Mouse (Mus musculus): Measurements from ENCODE around the gene Ecm1. TPM values are rescaled to one million over a fixed set of nuclear protein-coding genes. Genes with fewer than 3 reads are reported as not detected.
"Not testable (repeated sequence)": the region's sequence is repeated elsewhere in the genome, so short reads cannot be mapped to it uniquely, and the experiment has no call there.

Gene Ecm1
- polyA plus RNA-seq, 1 experiment = 174 TPM

- no peak for TF ChIP-seq CTCF (IDR thresholded peaks at IDR 0.05; ENCODE audit: extremely low read depth, insufficient read length, insufficient replicate concordance, low read depth, low read length)
- no peak for TF ChIP-seq POLR2A (IDR thresholded peaks at IDR 0.05; ENCODE audit: low read depth, low read length)
- WGBS = 99% methylated on average over 4 of the region's 4 CpGs
These were observed 41.1 kb downstream of the Ecm1 start for GRCm38 (mm10) chr3:95698286-95698685.

GRCm38 (mm10) chr3:95696360-95696759, 43.0 kb downstream of the Ecm1 start:
- 43% methylated on average over 7 of the region's 7 CpGs for WGBS
- Histone ChIP-seq H3K4me3 (ENCODE audit: low read depth, low read length) (no peak overlapping the region), H3K27me3 (ENCODE audit: control insufficient read depth, insufficient read depth, low read length) (no peaks in the 10 kb centered on the region), H3K27ac (ENCODE audit: insufficient read depth, low read depth, low read length) (no peak overlapping the region), H3K36me3 (ENCODE audit: control insufficient read depth, insufficient read depth, low read length) (no peaks in the 10 kb centered on the region), H3K4me1 (ENCODE audit: control insufficient read depth, insufficient read depth, insufficient read length, low read length) (peaks cover 39% of the 10 kb centered on the region)
- TF ChIP-seq POLR2A (IDR thresholded peaks at IDR 0.05; ENCODE audit: low read depth, low read length) (no peak), CTCF (IDR thresholded peaks at IDR 0.05; ENCODE audit: extremely low read depth, insufficient read length, insufficient replicate concordance, low read depth, low read length) (no peak)

More at GRCm38 (mm10) chr3:95698286-95698685, 41.1 kb downstream of the Ecm1 start:
- Histone ChIP-seq H3K27ac (ENCODE audit: insufficient read depth, low read depth, low read length) (no peak overlapping the region), H3K4me3 (ENCODE audit: low read depth, low read length) (no peak overlapping the region), H3K27me3 (ENCODE audit: control insufficient read depth, insufficient read depth, low read length) (no peaks in the 10 kb centered on the region), H3K4me1 (ENCODE audit: control insufficient read depth, insufficient read depth, insufficient read length, low read length) (peaks cover 46% of the 10 kb centered on the region), H3K36me3 (ENCODE audit: control insufficient read depth, insufficient read depth, low read length) (no peaks in the 10 kb centered on the region)

GRCm38 (mm10) chr3:95695796-95696195, 43.6 kb downstream of the Ecm1 start:
- Histone ChIP-seq H3K27me3 (ENCODE audit: control insufficient read depth, insufficient read depth, low read length) (no peaks in the 10 kb centered on the region), H3K4me1 (ENCODE audit: control insufficient read depth, insufficient read depth, insufficient read length, low read length) (peaks cover 34% of the 10 kb centered on the region), H3K27ac (ENCODE audit: insufficient read depth, low read depth, low read length) (no peak overlapping the region), H3K4me3 (ENCODE audit: low read depth, low read length) (no peak overlapping the region), H3K36me3 (ENCODE audit: control insufficient read depth, insufficient read depth, low read length) (no peaks in the 10 kb centered on the region)
- TF ChIP-seq POLR2A (IDR thresholded peaks at IDR 0.05; ENCODE audit: low read depth, low read length) = no peak
- TF ChIP-seq CTCF (IDR thresholded peaks at IDR 0.05; ENCODE audit: extremely low read depth, insufficient read length, insufficient replicate concordance, low read depth, low read length) = no peak
- 25% methylated on average over 3 of the region's 3 CpGs for WGBS

GRCm38 (mm10) chr3:95694808-95695703, 44.3 kb downstream of the Ecm1 start:
- H3K4me1 ChIP-seq (ENCODE audit: control insufficient read depth, insufficient read depth, insufficient read length, low read length) = peaks cover 28% of the 10 kb centered on the region
- no peaks in the 10 kb centered on the region for H3K36me3 ChIP-seq (ENCODE audit: control insufficient read depth, insufficient read depth, low read length)
- no peak overlapping the region for H3K4me3 ChIP-seq (ENCODE audit: low read depth, low read length)
- H3K27me3 ChIP-seq (ENCODE audit: control insufficient read depth, insufficient read depth, low read length) = no peaks in the 10 kb centered on the region
- 80% methylated on average over 11 of the region's 11 CpGs for WGBS
- no peak for TF ChIP-seq CTCF (IDR thresholded peaks at IDR 0.05; ENCODE audit: extremely low read depth, insufficient read length, insufficient replicate concordance, low read depth, low read length)
- TF ChIP-seq POLR2A (IDR thresholded peaks at IDR 0.05; ENCODE audit: low read depth, low read length) = no peak
- peak overlapping the region; percentile 13; the same call in 1 of the 2 replicates for H3K27ac ChIP-seq (ENCODE audit: insufficient read depth, low read depth, low read length)

- no peaks in the 10 kb centered on the region for H3K36me3 ChIP-seq (ENCODE audit: control insufficient read depth, insufficient read depth, low read length)
- no peak overlapping the region for H3K4me3 ChIP-seq (ENCODE audit: low read depth, low read length)
- H3K4me1 ChIP-seq (ENCODE audit: control insufficient read depth, insufficient read depth, insufficient read length, low read length) = peaks cover 27% of the 10 kb centered on the region
- WGBS = 30% methylated on average over 11 of the region's 11 CpGs
- H3K27me3 ChIP-seq (ENCODE audit: control insufficient read depth, insufficient read depth, low read length) = no peaks in the 10 kb centered on the region
- H3K27ac ChIP-seq (ENCODE audit: insufficient read depth, low read depth, low read length) = peak overlapping the region; percentile 66
- no peak for TF ChIP-seq POLR2A (IDR thresholded peaks at IDR 0.05; ENCODE audit: low read depth, low read length)
- no peak for TF ChIP-seq CTCF (IDR thresholded peaks at IDR 0.05; ENCODE audit: extremely low read depth, insufficient read length, insufficient replicate concordance, low read depth, low read length)
These were observed 45.3 kb downstream of the Ecm1 start for GRCm38 (mm10) chr3:95693821-95694807.

- Histone ChIP-seq H3K27ac (ENCODE audit: insufficient read depth, low read depth, low read length) (no peak overlapping the region), H3K36me3 (ENCODE audit: control insufficient read depth, insufficient read depth, low read length) (no peaks in the 10 kb centered on the region), H3K27me3 (ENCODE audit: control insufficient read depth, insufficient read depth, low read length) (no peaks in the 10 kb centered on the region), H3K4me1 (ENCODE audit: control insufficient read depth, insufficient read depth, insufficient read length, low read length) (peaks cover 27% of the 10 kb centered on the region), H3K4me3 (ENCODE audit: low read depth, low read length) (no peak overlapping the region)
- TF ChIP-seq POLR2A (IDR thresholded peaks at IDR 0.05; ENCODE audit: low read depth, low read length) (no peak), CTCF (IDR thresholded peaks at IDR 0.05; ENCODE audit: extremely low read depth, insufficient read length, insufficient replicate concordance, low read depth, low read length) (no peak)
- 70% methylated on average over 6 of the region's 6 CpGs for WGBS
These were observed 46.7 kb downstream of the Ecm1 start for GRCm38 (mm10) chr3:95692677-95693076.

- not testable (repeated sequence) for H3K36me3 ChIP-seq (ENCODE audit: control insufficient read depth, insufficient read depth, low read length); H3K27me3 ChIP-seq (ENCODE audit: control insufficient read depth, insufficient read depth, low read length); H3K4me3 ChIP-seq (ENCODE audit: low read depth, low read length); H3K27ac ChIP-seq (ENCODE audit: insufficient read depth, low read depth, low read length)
- 89% methylated on average over 2 of the region's 2 CpGs for WGBS
- peaks cover 18% of the 10 kb centered on the region; the same call in 1 of the 2 replicates for H3K4me1 ChIP-seq (ENCODE audit: control insufficient read depth, insufficient read depth, insufficient read length, low read length)
These were observed 48.8 kb downstream of the Ecm1 start for GRCm38 (mm10) chr3:95690552-95690951.
